Mouse (Mus musculus) limb, embryonic 13.5 days (tissue): ENCODE data around the gene Eid3. TPM values are rescaled to one million over a fixed set of nuclear protein-coding genes. Genes with fewer than 3 reads are reported as not detected.

Experiments used
- ATAC-seq: fragments of 200-750 bp; cut with Nextera tagmentation; 2 replicates; pipeline ENCODE4 v1.8.0; 2017; ENCODE audit warnings: low read depth, moderate number of reproducible peaks, moderate TSS enrichment; ENCODE audit not compliant: low FRiP score
- H3K27ac ChIP-seq: fragments of 300-500 bp; sonication (generic); 2 replicates; pipeline ENCODE4 v1.5.1; 2015; ENCODE audit warnings: inconsistent platforms, mild to moderate bottlenecking, moderate library complexity
- H3K27me3 ChIP-seq: fragments of 300-500 bp; sonication (generic); 2 replicates; pipeline ENCODE4 v1.6.1; 2015; ENCODE audit warnings: mild to moderate bottlenecking, inconsistent platforms
- H3K36me3 ChIP-seq: fragments of 300-500 bp; sonication (generic); 2 replicates; pipeline ENCODE4 v1.6.1; 2015; ENCODE audit warnings: inconsistent platforms, mild to moderate bottlenecking, moderate library complexity
- H3K4me1 ChIP-seq: fragments of 300-500 bp; sonication (generic); 2 replicates; pipeline ENCODE4 v1.6.1; 2015; ENCODE audit warnings: inconsistent platforms
- H3K4me2 ChIP-seq: fragments of 300-500 bp; sonication (generic); replicated peaks from 2 replicates; pipeline ENCODE4 v1.6.1; 2015; ENCODE audit warnings: inconsistent platforms, mild to moderate bottlenecking, moderate library complexity
- H3K4me3 ChIP-seq: fragments of 300-500 bp; sonication (generic); 2 replicates; pipeline ENCODE4 v1.5.1; 2015; ENCODE audit warnings: moderate library complexity, mild to moderate bottlenecking, inconsistent platforms
- H3K9ac ChIP-seq: fragments of 300-500 bp; sonication (generic); 2 replicates; pipeline ENCODE4 v1.6.1; 2015; ENCODE audit warnings: mild to moderate bottlenecking, inconsistent platforms
- H3K9me3 ChIP-seq: fragments of 300-500 bp; sonication (generic); 2 replicates; pipeline ENCODE4 v1.6.1; 2016; ENCODE audit warnings: inconsistent platforms
- WGBS: fragments of 180-500 bp; shearing (Covaris S2); methylation state at CpG from one replicate; pipeline ENCODE4 v1.1.7; 2015; 5-methylcytosine and 5-hydroxymethylcytosine counted together
- polyA plus RNA-seq: library from polyadenylated mRNA; unstranded; fragments of >200 nt; fragmentation: Nextera tagmentation; extraction: Ambion mirVana; gene quantifications from 2 replicates; pipeline ENCODE4 v1.2.1, GENCODE M21; 2015

The Eid3 gene
- 0.49 and 0.51 TPM in 2 replicates for polyA plus RNA-seq

DNA sequence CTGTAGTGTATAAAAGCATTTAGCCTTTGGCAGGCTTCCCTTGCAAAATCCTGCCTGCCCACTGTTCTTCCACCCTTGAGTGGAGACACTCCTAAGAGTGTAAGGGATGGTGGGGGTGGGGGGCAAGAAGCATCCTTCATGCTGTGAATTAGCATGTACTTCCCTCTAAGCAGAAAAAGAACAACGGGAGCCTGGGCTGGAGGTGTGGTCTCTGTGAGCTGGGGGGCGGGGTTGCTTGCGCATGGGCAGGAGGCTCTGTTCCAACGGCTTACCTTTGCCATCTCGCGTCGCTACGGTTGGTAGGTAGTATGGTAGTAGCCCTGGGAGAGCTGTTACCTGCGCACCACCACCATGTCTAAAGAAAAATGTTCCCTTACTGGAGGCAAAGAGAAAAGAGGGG, at the start of gene Eid3:
Eid3 (plus strand) TSS at position 271 of the 400 bp plus-strand sequence.
- no peak for ATAC-seq
- H3K36me3 ChIP-seq = peaks cover 58% of the 10 kb centered on the region
- 63% methylated on average over 9 of the region's 9 CpGs for WGBS

DNA sequence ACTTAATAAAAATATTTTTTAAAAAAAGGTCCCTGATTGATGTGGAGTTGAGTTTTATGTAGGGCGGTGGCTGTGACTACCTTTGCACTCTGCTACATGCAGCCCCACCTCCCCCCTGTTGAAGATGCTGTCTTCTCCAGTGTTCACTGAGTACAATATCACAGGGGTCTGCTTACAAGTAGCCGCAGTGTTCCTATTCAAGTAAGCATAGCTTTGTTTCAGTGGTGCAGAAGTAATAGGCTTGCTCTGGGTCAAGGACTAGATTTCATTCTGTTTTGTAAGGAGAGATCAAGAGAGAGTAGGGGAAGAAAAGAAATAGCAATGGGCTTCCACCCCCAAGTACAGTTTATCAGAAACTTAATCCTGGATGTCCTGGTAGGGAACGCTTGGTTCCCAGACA, 48.9 kb upstream of the Eid3 start:
- Histone ChIP-seq H3K27ac (no peak overlapping the region), H3K36me3 (no peaks in the 10 kb centered on the region), H3K9ac (no peak overlapping the region), H3K4me1 (peaks cover 19% of the 10 kb centered on the region), H3K27me3 (no peaks in the 10 kb centered on the region), H3K9me3 (no peaks in the 10 kb centered on the region), H3K4me2 (no peak overlapping the region), H3K4me3 (no peak overlapping the region)
- no peak for ATAC-seq
- 96% methylated on average over 3 of the region's 3 CpGs for WGBS

More for the DNA sequence above, at the start of gene Eid3:
- no peaks in the 10 kb centered on the region for H3K9me3 ChIP-seq
- H3K27me3 ChIP-seq = no peaks in the 10 kb centered on the region
- no peak within 1 kb of the TSS for H3K4me2 ChIP-seq
- no peak within 1 kb of the TSS for H3K4me3 ChIP-seq
- no peak within 1 kb of the TSS; the same call in 1 of the 2 replicates for H3K27ac ChIP-seq
- H3K4me1 ChIP-seq = peaks cover 26% of the 10 kb centered on the region
- no peak within 1 kb of the TSS for H3K9ac ChIP-seq

DNA sequence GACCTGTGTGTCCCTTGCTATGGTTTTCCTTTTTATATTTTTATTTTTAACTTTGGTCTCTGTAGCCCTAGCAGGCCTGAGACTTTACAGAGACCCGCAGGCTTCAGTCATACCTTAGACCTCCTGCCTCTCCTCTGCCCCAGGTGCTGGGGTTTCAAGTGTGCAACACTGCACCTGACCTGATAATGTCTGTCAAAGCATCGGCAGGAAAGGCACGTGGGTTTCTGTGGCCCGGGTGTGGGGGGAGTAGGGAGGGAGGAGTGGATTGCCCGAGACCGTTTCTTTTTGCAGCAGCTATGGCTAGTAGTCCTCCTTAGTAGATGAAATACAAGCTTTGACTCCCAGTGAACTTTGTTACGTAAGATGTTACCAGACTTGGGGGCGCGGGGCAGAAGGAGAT, 48.5 kb upstream of the Eid3 start:
- no peak overlapping the region for H3K9ac ChIP-seq
- no peak for ATAC-seq

DNA sequence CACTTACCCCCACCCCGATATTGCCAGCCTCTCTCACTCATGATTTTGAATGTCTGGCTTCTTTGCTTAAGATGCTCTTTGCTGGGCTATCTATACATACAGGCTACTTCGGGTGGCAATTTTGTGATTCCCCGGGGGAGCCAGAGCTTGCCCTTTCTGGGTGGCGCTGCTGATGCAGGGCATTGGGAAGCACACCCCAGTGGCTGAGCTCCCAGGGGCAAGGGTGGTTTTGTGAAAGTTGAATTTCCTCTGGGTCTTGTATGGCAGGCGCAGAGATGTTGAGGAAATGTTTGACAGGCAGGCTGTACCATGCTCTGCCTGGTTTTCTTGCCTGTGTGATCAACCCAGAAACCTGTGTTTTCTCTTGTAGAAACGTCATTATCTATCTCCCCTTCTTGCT, 47.8 kb upstream of the Eid3 start:
- WGBS = 86% methylated on average over 6 of the region's 6 CpGs

More for the DNA sequence above, 48.5 kb upstream of the Eid3 start:
- peaks cover 23% of the 10 kb centered on the region for H3K4me1 ChIP-seq
- no peak overlapping the region for H3K4me2 ChIP-seq
- no peaks in the 10 kb centered on the region for H3K36me3 ChIP-seq
- no peak overlapping the region for H3K4me3 ChIP-seq
- H3K27me3 ChIP-seq = no peaks in the 10 kb centered on the region
- no peaks in the 10 kb centered on the region for H3K9me3 ChIP-seq
- H3K27ac ChIP-seq = no peak overlapping the region
- 68% methylated on average over 9 of the region's 9 CpGs for WGBS

DNA sequence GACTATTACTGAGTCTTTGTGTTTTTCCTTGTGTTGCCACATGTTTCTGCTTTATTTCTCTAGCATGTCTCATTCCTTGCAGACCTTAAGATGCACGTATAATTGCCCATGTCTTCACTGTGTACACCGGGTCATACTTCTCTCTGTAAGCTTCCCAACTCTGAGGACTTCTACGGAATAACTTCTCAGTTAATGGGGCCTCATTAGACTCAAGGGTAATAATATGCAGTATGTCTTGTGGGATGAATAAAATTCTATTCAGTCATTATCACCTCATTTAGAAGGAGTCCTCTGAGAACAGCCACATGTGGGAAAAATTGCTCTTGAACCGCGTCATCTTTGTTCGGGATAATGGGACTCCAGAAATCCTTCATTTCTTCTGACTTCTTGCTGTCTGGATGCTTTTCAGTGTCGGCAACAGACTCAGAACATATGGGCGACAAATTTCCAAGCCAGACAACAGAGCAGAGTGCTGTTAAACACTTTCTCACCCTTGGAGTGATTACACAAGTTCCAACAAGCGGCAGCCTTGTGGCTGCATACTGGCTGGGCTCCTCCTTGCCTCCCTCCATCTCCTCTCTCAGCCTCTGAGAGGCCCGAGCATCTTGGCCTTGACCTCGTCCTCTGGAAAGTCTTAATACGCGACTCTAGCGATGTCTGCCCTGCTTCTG, 43.2 kb upstream of the Eid3 start:
- Histone ChIP-seq H3K4me2 (no peak overlapping the region), H3K9ac (no peak overlapping the region), H3K36me3 (no peaks in the 10 kb centered on the region), H3K27me3 (0 out of 2 replicates have a peak, but pooled peaks cover 5% of the 10 kb centered on the region), H3K4me3 (no peak overlapping the region), H3K27ac (no peak overlapping the region; the same call in 1 of the 2 replicates), H3K9me3 (no peaks in the 10 kb centered on the region), H3K4me1 (peaks cover 21% of the 10 kb centered on the region; the same call in 1 of the 2 replicates)
- WGBS = 28% methylated on average over 14 of the region's 14 CpGs
- peak; percentile 72 for ATAC-seq

More for the DNA sequence above, 47.8 kb upstream of the Eid3 start:
- Histone ChIP-seq H3K36me3 (no peaks in the 10 kb centered on the region), H3K9me3 (no peaks in the 10 kb centered on the region), H3K4me1 (peaks cover 26% of the 10 kb centered on the region), H3K4me3 (no peak overlapping the region), H3K27ac (no peak overlapping the region), H3K4me2 (no peak overlapping the region), H3K9ac (no peak overlapping the region), H3K27me3 (no peaks in the 10 kb centered on the region)
- ATAC-seq = no peak

DNA sequence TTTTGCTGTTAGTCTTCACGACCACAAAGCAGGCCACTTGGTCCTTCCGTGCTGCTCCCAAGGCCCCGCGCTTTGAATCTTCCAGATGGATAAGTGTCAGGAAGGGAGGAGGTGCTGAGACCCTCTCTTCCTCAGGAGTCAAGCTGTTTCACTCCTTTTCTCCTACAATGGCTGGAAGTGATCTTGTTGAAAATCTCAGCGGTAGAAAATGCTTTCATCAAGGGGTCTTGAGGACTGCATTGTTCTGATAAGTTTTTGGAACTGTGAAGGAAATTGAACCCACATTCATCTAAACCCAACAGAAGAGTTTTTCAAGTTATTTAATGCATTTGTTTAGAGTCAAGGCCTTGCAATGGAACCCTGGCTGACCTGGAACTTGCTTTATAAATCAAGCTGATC, 42.6 kb upstream of the Eid3 start:
- no peak for ATAC-seq
- H3K27me3 ChIP-seq = 0 out of 2 replicates have a peak, but pooled peaks cover 5% of the 10 kb centered on the region
- H3K27ac ChIP-seq = no peak overlapping the region; the same call in 1 of the 2 replicates

DNA sequence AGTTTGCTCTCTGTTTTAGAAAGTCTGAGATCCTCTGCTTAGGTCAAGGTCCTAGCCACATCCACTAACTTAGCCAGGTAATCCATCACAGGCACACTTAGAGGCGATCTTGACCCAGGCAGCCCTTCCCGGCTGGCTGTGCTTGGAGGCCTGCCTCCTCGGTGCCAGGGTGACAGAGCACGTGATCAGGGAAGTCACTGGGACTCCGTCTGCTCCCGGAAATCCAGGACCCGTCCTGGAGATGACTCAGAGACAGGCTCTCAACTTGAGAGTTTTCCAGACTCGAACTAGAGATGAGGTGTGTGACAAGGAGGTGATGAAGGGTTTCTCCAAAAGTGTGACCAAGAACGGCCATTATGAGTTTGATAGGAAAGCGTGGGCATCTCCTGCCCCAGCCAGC, 41.9 kb upstream of the Eid3 start:
- no peak overlapping the region for H3K4me3 ChIP-seq
- 70% methylated on average over 10 of the region's 10 CpGs for WGBS
- H3K9ac ChIP-seq = no peak overlapping the region
- H3K9me3 ChIP-seq = no peaks in the 10 kb centered on the region
- ATAC-seq = no peak
- H3K4me2 ChIP-seq = no peak overlapping the region
- peaks cover 21% of the 10 kb centered on the region; the same call in 1 of the 2 replicates for H3K4me1 ChIP-seq
- H3K36me3 ChIP-seq = no peaks in the 10 kb centered on the region
- 0 out of 2 replicates have a peak, but pooled peaks cover 5% of the 10 kb centered on the region for H3K27me3 ChIP-seq
- no peak overlapping the region for H3K27ac ChIP-seq

More for the DNA sequence above, 42.6 kb upstream of the Eid3 start:
- H3K4me3 ChIP-seq = no peak overlapping the region
- 61% methylated on average over 5 of the region's 5 CpGs for WGBS
- no peak overlapping the region for H3K9ac ChIP-seq
- H3K4me2 ChIP-seq = no peak overlapping the region
- no peaks in the 10 kb centered on the region for H3K36me3 ChIP-seq
- H3K4me1 ChIP-seq = peaks cover 21% of the 10 kb centered on the region; the same call in 1 of the 2 replicates
- H3K9me3 ChIP-seq = no peaks in the 10 kb centered on the region

DNA sequence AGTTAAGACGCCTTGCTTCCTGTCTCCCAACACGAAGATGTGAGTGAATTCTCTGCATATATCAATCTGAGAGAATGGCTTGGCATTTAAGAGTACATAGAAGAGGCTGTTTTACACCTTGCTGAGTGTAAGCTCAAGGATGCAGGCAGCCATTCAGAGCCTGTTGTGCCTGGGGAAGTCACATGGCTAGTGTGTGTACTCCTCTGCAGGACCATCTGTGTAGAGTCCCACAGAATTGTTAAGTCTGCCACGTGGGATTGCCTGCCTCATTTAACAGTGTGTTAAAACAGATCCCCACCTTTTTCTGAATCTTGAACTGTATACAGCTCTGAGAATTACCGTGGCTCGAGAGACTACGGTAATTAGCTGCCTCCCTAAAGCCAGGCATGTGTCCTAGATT, 39.9 kb upstream of the Eid3 start:
- ATAC-seq = no peak
- Histone ChIP-seq H3K4me1 (peaks cover 21% of the 10 kb centered on the region; the same call in 1 of the 2 replicates), H3K27ac (no peak overlapping the region), H3K9me3 (no peaks in the 10 kb centered on the region), H3K27me3 (0 out of 2 replicates have a peak, but pooled peaks cover 7% of the 10 kb centered on the region), H3K9ac (no peak overlapping the region), H3K4me2 (no peak overlapping the region), H3K36me3 (no peaks in the 10 kb centered on the region), H3K4me3 (no peak overlapping the region)
- WGBS = 37% methylated on average over 6 of the region's 6 CpGs

DNA sequence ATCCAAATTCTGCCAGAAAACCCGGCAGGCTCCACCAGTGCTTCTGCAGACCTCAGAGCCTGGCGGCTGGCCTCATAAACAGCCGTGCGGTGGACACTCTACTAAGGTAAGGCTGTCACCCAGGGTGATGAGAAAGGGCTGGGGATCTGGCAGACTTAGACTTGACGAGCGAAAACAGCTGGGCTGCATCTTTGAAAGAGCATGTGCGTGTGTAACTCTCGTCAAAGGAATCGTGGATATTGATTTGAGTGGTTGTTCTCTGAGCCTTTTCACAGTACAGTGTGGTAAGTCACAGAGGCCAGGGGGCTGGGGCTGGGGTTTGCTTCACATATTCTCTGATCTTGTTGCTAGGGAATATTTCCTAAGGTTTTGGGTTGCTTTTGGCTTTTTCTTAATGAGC, 32.5 kb upstream of the Eid3 start, which contains the start of gene Txnrd1:
Txnrd1 (plus strand) TSS at position 26 of the 400 bp plus-strand sequence.
- ATAC-seq = no peak
- no peaks in the 10 kb centered on the region for H3K36me3 ChIP-seq
- no peak within 1 kb of the TSS for H3K4me3 ChIP-seq
- 26% methylated on average over 9 of the region's 9 CpGs for WGBS
- H3K4me2 ChIP-seq = no peak within 1 kb of the TSS
- H3K27ac ChIP-seq = no peak within 1 kb of the TSS
- H3K4me1 ChIP-seq = peaks cover 9% of the 10 kb centered on the region
- peaks cover 4% of the 10 kb centered on the region; the same call in 1 of the 2 replicates for H3K9me3 ChIP-seq
- H3K9ac ChIP-seq = no peak within 1 kb of the TSS
- 0 out of 2 replicates have a peak, but pooled peaks cover 2% of the 10 kb centered on the region for H3K27me3 ChIP-seq

DNA sequence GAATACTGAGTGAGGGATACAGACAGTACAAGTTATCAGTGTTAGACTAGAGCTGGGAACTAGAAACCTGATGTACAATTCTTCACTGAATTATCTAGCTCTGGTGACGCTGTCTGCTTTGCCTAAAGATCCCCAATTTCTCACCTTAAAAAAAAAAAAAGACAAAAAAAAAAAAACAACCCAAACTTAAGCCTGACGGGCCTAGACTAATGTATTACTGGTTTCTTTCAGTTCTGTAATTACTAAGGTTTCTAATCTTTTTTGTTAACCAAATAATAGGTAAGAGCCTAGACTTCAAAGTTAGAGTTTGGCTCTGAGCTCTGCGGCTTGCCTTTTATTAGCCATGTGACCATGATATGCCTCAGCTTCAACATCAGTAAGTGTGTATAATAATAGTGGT, 30.5 kb upstream of the Eid3 start:
- 80% methylated on average over 3 of the region's 3 CpGs for WGBS
- Histone ChIP-seq H3K4me2 (no peak overlapping the region), H3K27me3 (no peaks in the 10 kb centered on the region), H3K27ac (no peak overlapping the region), H3K36me3 (no peaks in the 10 kb centered on the region), H3K9me3 (peaks cover 4% of the 10 kb centered on the region; the same call in 1 of the 2 replicates), H3K4me1 (peaks cover 9% of the 10 kb centered on the region), H3K9ac (no peak overlapping the region), H3K4me3 (no peak overlapping the region)
- ATAC-seq = no peak

DNA sequence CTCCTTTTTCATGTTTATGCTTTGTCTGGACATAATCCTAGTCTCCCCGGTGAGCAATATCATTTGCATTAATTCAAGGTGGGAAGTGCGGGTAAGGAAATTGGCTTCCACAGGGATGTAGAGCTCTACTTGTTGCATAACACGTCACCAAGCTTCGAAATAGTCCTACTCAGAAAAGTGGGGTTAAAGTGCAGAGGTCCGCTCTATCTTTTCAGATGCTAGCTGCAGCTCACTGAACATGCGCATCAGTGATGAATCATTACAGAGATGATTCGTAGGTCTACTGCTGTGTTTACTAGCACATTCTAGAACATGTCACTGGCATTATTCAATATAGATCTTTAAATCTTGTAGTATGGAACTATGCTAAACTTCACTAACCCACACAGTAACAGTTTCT, 28.0 kb upstream of the Eid3 start:
- 87% methylated on average over 7 of the region's 7 CpGs for WGBS
- H3K4me1 ChIP-seq = peaks cover 9% of the 10 kb centered on the region
- H3K4me3 ChIP-seq = no peak overlapping the region
- no peak overlapping the region for H3K27ac ChIP-seq
- no peaks in the 10 kb centered on the region for H3K9me3 ChIP-seq
- H3K9ac ChIP-seq = no peak overlapping the region
- H3K36me3 ChIP-seq = no peaks in the 10 kb centered on the region
- no peak overlapping the region for H3K4me2 ChIP-seq
- no peak for ATAC-seq
- H3K27me3 ChIP-seq = no peaks in the 10 kb centered on the region

DNA sequence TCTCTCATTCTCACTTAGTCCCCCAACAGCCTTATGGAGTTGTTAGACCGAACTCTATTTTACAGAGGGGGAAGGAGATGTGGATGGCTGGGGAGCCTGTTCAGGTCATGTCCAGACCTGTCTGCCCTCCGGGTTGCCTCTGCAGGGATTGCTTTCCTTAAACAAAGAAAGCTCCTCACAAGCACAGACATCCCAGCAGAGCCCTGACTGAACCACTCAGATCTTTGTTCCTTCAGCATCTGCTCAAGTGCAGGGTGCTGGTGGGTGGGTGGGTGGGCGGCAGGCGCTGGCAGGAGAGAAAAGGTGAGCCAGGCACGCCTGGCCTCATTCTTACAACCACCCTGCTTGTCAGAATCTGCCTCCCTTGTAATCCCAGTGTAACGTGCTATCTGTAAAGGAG, 22.3 kb upstream of the Eid3 start:
- no peaks in the 10 kb centered on the region for H3K36me3 ChIP-seq
- H3K27me3 ChIP-seq = no peaks in the 10 kb centered on the region
- no peak overlapping the region for H3K27ac ChIP-seq
- no peak overlapping the region for H3K4me3 ChIP-seq
- H3K4me1 ChIP-seq = no peaks in the 10 kb centered on the region
- ATAC-seq = no peak
- no peak overlapping the region for H3K9ac ChIP-seq
- WGBS = 58% methylated on average over 6 of the region's 6 CpGs
- H3K4me2 ChIP-seq = no peak overlapping the region
- H3K9me3 ChIP-seq = no peaks in the 10 kb centered on the region
